Mouse (Mus musculus) liver, adult 2 months (tissue): ENCODE measurements around the gene Ifrd1. TPM values are rescaled to one million over a fixed set of nuclear protein-coding genes. Genes with fewer than 3 reads are reported as not detected.

ENCODE experiments used
- DNase-seq: peaks from one replicate; pipeline ENCODE4 v3.0.0-alpha.2; 2011; ENCODE audit warnings: low read depth, low spot score; ENCODE audit errors: extremely low read depth
- H3K27ac ChIP-seq: fragments of 200-500 bp; replicated peaks from 2 replicates; pipeline ENCODE4 v1.5.1; 2012; ENCODE audit warnings: low read depth, mild to moderate bottlenecking, control low read depth, inconsistent platforms, low read length; ENCODE audit not compliant: insufficient read depth
- H3K27me3 ChIP-seq: fragments of 200-500 bp; 2 replicates; pipeline ENCODE4 v1.6.1; 2012; ENCODE audit warnings: mild to moderate bottlenecking, moderate library complexity, low read length, inconsistent platforms; ENCODE audit not compliant: control insufficient read depth, insufficient read depth
- H3K36me3 ChIP-seq: fragments of 200-500 bp; 2 replicates; pipeline ENCODE4 v1.6.1; 2012; ENCODE audit warnings: low read length, inconsistent platforms; ENCODE audit not compliant: control insufficient read depth, insufficient read depth
- H3K4me1 ChIP-seq: fragments of 200-500 bp; 2 replicates; pipeline ENCODE4 v1.6.1; 2011; ENCODE audit warnings: low read length; ENCODE audit not compliant: control insufficient read depth, insufficient read depth
- H3K4me3 ChIP-seq: fragments of 200-500 bp; 2 replicates; pipeline ENCODE4 v1.5.1; 2011; ENCODE audit warnings: low read depth, mild to moderate bottlenecking, control low read depth, low read length, moderate library complexity; ENCODE audit not compliant: insufficient read depth
- H3K79me2 ChIP-seq: fragments of 200-500 bp; 2 replicates; pipeline ENCODE4 v1.6.1; 2012; ENCODE audit warnings: inconsistent platforms, mild to moderate bottlenecking, low read length, moderate library complexity; ENCODE audit not compliant: control insufficient read depth, insufficient read depth
- H3K9ac ChIP-seq: fragments of 200-500 bp; 2 replicates; pipeline ENCODE4 v1.6.1; 2012; ENCODE audit warnings: low read depth, mild to moderate bottlenecking, control low read depth, inconsistent platforms, low read length
- CTCF ChIP-seq: fragments of 200-500 bp; IDR thresholded peaks from 2 replicates; pipeline ENCODE4 v1.5.1; 2011; ENCODE audit warnings: low read depth, low read length, control low read depth
- POLR2A ChIP-seq: fragments of 200-500 bp; IDR thresholded peaks from 2 replicates; pipeline ENCODE4 v1.6.1; 2011; ENCODE audit warnings: low read length, control low read depth; ENCODE audit not compliant: insufficient read depth; ENCODE audit errors: extremely low read depth
- WGBS: fragments of 180-500 bp; shearing (Covaris S2); methylation state at CpG from one replicate; pipeline ENCODE4 v1.1.7; 2018; 5-methylcytosine and 5-hydroxymethylcytosine counted together
- polyA plus RNA-seq: library from polyadenylated mRNA; depleted of rRNA; stranded (reverse); fragments of >200 nt; gene quantifications from 2 replicates; pipeline ENCODE4 v1.2.3, GENCODE M21; 2012
- total RNA-seq: library from RNA; depleted of rRNA; stranded (reverse); fragments of >200 nt; gene quantifications from 2 replicates; pipeline ENCODE4 v1.2.3, GENCODE M21; 2014

Gene Ifrd1
- total and polyA plus RNA-seq, 2 experiments, result 4.8 to 24.3 TPM

DNA sequence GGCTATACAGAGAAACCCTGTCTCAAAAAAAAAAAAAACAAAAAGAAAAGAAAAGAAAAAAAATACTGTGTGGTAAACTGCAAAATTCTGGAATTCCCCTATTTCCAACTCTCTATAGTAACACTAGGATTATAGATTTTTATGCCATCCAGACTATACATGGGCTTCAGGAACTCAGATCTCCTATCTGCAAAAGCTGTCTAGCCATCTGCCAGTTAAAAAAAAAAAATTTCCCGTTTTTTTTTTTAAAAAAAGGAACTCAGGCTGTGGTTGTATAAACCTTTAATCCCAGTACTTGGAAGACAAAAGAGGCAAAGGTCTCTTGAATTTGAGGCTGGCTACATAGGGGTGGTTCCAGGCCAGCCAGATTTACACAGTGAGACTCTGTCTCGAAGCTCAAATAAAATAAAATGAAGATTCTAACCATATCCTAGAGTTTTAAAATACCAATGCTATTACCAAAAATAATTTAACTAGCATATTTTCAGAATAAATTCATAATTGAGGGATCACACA is 29.8 kb downstream of the Ifrd1 start:
- DNase-seq, result peak; percentile 60
- H3K36me3 ChIP-seq, result peaks cover 33% of the 10 kb centered on the region
- H3K4me3 ChIP-seq, result no peak overlapping the region
- H3K27me3 ChIP-seq, result no peaks in the 10 kb centered on the region
- H3K79me2 ChIP-seq, result peaks cover 7% of the 10 kb centered on the region; the same call in 1 of the 2 replicates
- no peak overlapping the region for H3K9ac ChIP-seq
- H3K4me1 ChIP-seq, result peaks cover 7% of the 10 kb centered on the region
- no peak overlapping the region for H3K27ac ChIP-seq
- WGBS, result 11% methylated on average over 2 of the region's 2 CpGs
- TF ChIP-seq CTCF, result no peak
- TF ChIP-seq POLR2A, result no peak

DNA sequence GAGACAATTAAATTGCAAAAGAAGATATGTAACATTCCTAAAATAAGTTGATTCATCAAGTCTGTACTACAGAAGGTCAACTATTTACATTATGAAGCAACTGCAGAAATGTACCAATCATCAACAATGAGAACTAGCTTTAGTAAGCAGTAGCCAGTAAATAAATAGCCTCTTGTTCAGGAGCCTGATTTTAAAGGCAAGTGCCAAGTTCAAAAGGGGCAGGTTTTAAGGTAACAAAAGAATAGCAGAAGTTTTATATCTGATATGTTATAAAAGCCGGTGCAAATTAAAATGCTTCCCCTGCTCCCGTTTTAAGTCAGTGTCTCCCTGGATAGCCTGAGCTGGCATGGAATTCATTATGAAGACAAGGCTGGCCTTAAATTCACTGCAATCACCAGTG is 30.5 kb downstream of the Ifrd1 start:
- Histone ChIP-seq H3K27ac (peak overlapping the region; percentile 44; the same call in 1 of the 2 replicates), H3K4me3 (no peak overlapping the region), H3K36me3 (peaks cover 38% of the 10 kb centered on the region), H3K79me2 (peaks cover 7% of the 10 kb centered on the region; the same call in 1 of the 2 replicates), H3K27me3 (no peaks in the 10 kb centered on the region), H3K9ac (no peak overlapping the region), H3K4me1 (peaks cover 7% of the 10 kb centered on the region)
- peak; percentile 61 for DNase-seq
- TF ChIP-seq CTCF (no peak), POLR2A (no peak)
- 34% methylated on average over 2 of the region's 2 CpGs for WGBS

DNA sequence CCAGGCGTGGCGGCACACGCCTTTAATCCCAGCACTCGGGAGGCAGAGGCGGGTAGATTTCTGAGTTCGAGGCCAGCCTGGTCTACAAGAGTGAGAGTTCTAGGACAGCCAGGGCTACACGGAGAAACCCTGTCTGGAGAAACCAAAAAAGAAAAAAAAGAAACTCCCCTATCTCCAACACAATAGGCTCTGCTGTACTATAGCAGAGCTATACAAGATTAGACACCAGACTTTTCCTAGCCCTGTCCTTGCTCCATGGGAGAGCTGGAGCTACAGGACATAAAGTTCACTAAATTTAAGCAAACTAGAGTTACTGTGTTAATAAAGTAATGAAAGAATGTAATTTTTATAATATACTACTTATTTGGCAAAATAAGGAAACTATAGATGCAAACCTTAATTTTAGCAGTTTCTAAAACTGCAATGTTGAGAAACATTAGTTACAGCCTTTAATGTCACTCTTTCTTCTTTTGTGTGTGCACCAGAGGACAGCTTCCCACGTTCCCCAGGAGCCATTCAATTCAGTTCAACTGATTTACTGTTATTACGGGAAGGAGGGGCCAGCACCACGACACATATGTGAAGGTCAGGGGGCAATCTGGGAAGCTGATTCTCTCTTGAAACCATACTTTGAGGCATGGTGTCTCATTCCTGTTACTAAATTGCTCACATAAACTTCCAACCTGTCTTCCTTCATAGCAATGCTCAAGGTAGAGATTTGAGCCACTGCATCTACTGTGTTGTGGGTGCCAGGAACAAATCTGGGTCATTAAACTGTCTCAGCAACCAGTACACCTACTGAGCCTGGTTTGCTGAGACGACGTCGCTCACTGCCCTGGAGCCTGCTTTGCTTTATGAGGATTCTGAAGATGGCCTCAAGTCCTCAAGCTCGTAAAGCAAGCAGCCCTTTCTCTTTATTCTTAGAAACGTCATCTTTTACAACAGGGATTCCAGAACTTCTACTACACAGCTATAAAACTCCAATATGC is 33.1 kb downstream of the Ifrd1 start:
- H3K79me2 ChIP-seq, result peaks cover 3% of the 10 kb centered on the region; the same call in 1 of the 2 replicates
- H3K4me1 ChIP-seq, result peaks cover 7% of the 10 kb centered on the region
- TF ChIP-seq POLR2A, result no peak
- no peak for TF ChIP-seq CTCF
- 91% methylated on average over 15 of the region's 15 CpGs for WGBS
- H3K27ac ChIP-seq, result no peak overlapping the region
- H3K4me3 ChIP-seq, result no peak overlapping the region
- H3K27me3 ChIP-seq, result no peaks in the 10 kb centered on the region
- H3K36me3 ChIP-seq, result peaks cover 60% of the 10 kb centered on the region
- H3K9ac ChIP-seq, result no peak overlapping the region
- DNase-seq, result no peak

DNA sequence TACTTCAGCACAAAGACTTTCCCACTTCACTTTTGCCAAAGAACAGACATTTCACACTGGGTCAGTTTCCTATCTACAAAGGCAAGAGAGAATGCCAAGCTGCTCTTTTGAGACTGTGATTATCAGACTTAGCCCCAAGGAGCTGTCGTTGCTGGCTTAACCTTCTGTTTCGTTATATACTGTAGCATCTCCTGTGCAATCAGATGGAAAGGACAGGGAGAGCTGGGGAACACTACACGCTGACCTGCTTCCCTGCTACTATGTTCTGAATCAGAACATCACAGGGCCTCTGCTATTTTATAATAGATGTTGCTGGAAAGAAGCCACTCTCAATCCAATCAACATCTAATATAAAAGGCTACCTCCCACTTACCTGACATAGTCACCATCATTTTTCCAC is 39.3 kb downstream of the Ifrd1 start:
- Histone ChIP-seq H3K79me2 (no peaks in the 10 kb centered on the region), H3K4me1 (no peaks in the 10 kb centered on the region), H3K36me3 (peaks cover 79% of the 10 kb centered on the region), H3K9ac (no peak overlapping the region), H3K27me3 (no peaks in the 10 kb centered on the region), H3K4me3 (no peak overlapping the region), H3K27ac (no peak overlapping the region)
- no peak for DNase-seq
- 94% methylated on average over 3 of the region's 3 CpGs for WGBS
- no peak for TF ChIP-seq CTCF

DNA sequence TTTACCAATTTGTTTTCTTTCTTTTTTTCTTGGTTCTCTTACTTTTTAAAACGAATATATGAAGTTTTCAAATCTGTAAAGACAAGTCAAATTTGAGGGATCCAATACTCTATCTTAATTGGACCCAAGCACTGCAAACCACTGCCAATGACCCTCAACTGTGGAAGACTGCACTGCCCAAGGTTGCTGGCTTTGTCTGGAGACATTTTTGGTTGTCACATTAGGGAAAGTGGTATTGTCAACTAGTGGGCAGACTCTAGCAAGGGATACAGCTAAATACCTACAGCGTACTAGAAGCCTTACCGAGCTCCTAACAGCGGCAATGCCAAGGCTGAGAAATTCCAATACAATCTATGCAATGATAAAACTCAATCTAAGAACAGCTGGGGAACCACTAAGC is 40.4 kb downstream of the Ifrd1 start:
- Histone ChIP-seq H3K4me1 (no peaks in the 10 kb centered on the region), H3K9ac (no peak overlapping the region), H3K4me3 (no peak overlapping the region), H3K27ac (no peak overlapping the region), H3K36me3 (peaks cover 78% of the 10 kb centered on the region), H3K79me2 (no peaks in the 10 kb centered on the region), H3K27me3 (no peaks in the 10 kb centered on the region)
- 94% methylated on average over 4 of the region's 4 CpGs for WGBS
- DNase-seq, result no peak
- no peak for TF ChIP-seq POLR2A
